Mouse (Mus musculus): ENCODE measurements around the gene Rgs12. TPM values are rescaled to one million over a fixed set of nuclear protein-coding genes. Genes with fewer than 3 reads are reported as not detected.

Gene Rgs12
- polyA plus RNA-seq, 1 experiment, result 6.1 TPM

- no peak for TF ChIP-seq POLR2A (IDR thresholded peaks at IDR 0.05; ENCODE audit: low read depth, low read length)
- no peak for TF ChIP-seq CTCF (IDR thresholded peaks at IDR 0.05; ENCODE audit: extremely low read depth, insufficient read length, insufficient replicate concordance, low read depth, low read length)
- Histone ChIP-seq H3K27ac (ENCODE audit: insufficient read depth, low read depth, low read length) (no peak within 1 kb of the TSS), H3K4me1 (ENCODE audit: control insufficient read depth, insufficient read depth, insufficient read length, low read length) (peaks cover 15% of the 10 kb centered on the region), H3K27me3 (ENCODE audit: control insufficient read depth, insufficient read depth, low read length) (0 out of 2 replicates have a peak, but pooled peaks cover 3% of the 10 kb centered on the region), H3K36me3 (ENCODE audit: control insufficient read depth, insufficient read depth, low read length) (no peaks in the 10 kb centered on the region), H3K4me3 (ENCODE audit: low read depth, low read length) (peak within 1 kb of the TSS; percentile 61)
- under 1% methylated on average over 73 of the region's 74 CpGs for WGBS
These were observed 107.6 kb downstream of the Rgs12 start, which contains the start of gene Dok7 for GRCm38 (mm10) chr5:35056604-35057432. Gene Dok7, plus strand, starts transcription at chr5:35056766.

- H3K4me3 ChIP-seq (ENCODE audit: low read depth, low read length), result peak overlapping the region; percentile 61; the same call in 1 of the 2 replicates
- H3K27ac ChIP-seq (ENCODE audit: insufficient read depth, low read depth, low read length), result no peak overlapping the region
- 9% methylated on average over 4 of the region's 4 CpGs for WGBS
- H3K27me3 ChIP-seq (ENCODE audit: control insufficient read depth, insufficient read depth, low read length), result 0 out of 2 replicates have a peak, but pooled peaks cover 3% of the 10 kb centered on the region
- H3K4me1 ChIP-seq (ENCODE audit: control insufficient read depth, insufficient read depth, insufficient read length, low read length), result peaks cover 15% of the 10 kb centered on the region
- TF ChIP-seq POLR2A (IDR thresholded peaks at IDR 0.05; ENCODE audit: low read depth, low read length), result no peak
- TF ChIP-seq CTCF (IDR thresholded peaks at IDR 0.05; ENCODE audit: extremely low read depth, insufficient read length, insufficient replicate concordance, low read depth, low read length), result no peak
- no peaks in the 10 kb centered on the region for H3K36me3 ChIP-seq (ENCODE audit: control insufficient read depth, insufficient read depth, low read length)
These were observed 108.3 kb downstream of the Rgs12 start for GRCm38 (mm10) chr5:35057582-35057981.

- peaks cover 15% of the 10 kb centered on the region for H3K4me1 ChIP-seq (ENCODE audit: control insufficient read depth, insufficient read depth, insufficient read length, low read length)
- WGBS, result 38% methylated on average over 1 of the region's 1 CpGs
- no peak overlapping the region for H3K27ac ChIP-seq (ENCODE audit: insufficient read depth, low read depth, low read length)
These were observed 109.0 kb downstream of the Rgs12 start for GRCm38 (mm10) chr5:35058216-35058615.

GRCm38 (mm10) chr5:35060098-35060497 lies 110.9 kb downstream of the Rgs12 start:
- WGBS, result 75% methylated on average over 3 of the region's 3 CpGs
- Histone ChIP-seq H3K4me3 (ENCODE audit: low read depth, low read length) (no peak overlapping the region), H3K36me3 (ENCODE audit: control insufficient read depth, insufficient read depth, low read length) (no peaks in the 10 kb centered on the region), H3K27ac (ENCODE audit: insufficient read depth, low read depth, low read length) (no peak overlapping the region), H3K4me1 (ENCODE audit: control insufficient read depth, insufficient read depth, insufficient read length, low read length) (peaks cover 6% of the 10 kb centered on the region), H3K27me3 (ENCODE audit: control insufficient read depth, insufficient read depth, low read length) (0 out of 2 replicates have a peak, but pooled peaks cover 3% of the 10 kb centered on the region)
- TF ChIP-seq POLR2A (IDR thresholded peaks at IDR 0.05; ENCODE audit: low read depth, low read length) (no peak), CTCF (IDR thresholded peaks at IDR 0.05; ENCODE audit: extremely low read depth, insufficient read length, insufficient replicate concordance, low read depth, low read length) (no peak)

More at GRCm38 (mm10) chr5:35058216-35058615, 109.0 kb downstream of the Rgs12 start:
- Histone ChIP-seq H3K4me3 (ENCODE audit: low read depth, low read length) (no peak overlapping the region), H3K27me3 (ENCODE audit: control insufficient read depth, insufficient read depth, low read length) (0 out of 2 replicates have a peak, but pooled peaks cover 3% of the 10 kb centered on the region), H3K36me3 (ENCODE audit: control insufficient read depth, insufficient read depth, low read length) (no peaks in the 10 kb centered on the region)
- TF ChIP-seq CTCF (IDR thresholded peaks at IDR 0.05; ENCODE audit: extremely low read depth, insufficient read length, insufficient replicate concordance, low read depth, low read length) (no peak), POLR2A (IDR thresholded peaks at IDR 0.05; ENCODE audit: low read depth, low read length) (no peak)

- Histone ChIP-seq H3K27me3 (ENCODE audit: control insufficient read depth, insufficient read depth, low read length) (no peaks in the 10 kb centered on the region), H3K4me3 (ENCODE audit: low read depth, low read length) (no peak overlapping the region), H3K36me3 (ENCODE audit: control insufficient read depth, insufficient read depth, low read length) (no peaks in the 10 kb centered on the region), H3K4me1 (ENCODE audit: control insufficient read depth, insufficient read depth, insufficient read length, low read length) (no peaks in the 10 kb centered on the region), H3K27ac (ENCODE audit: insufficient read depth, low read depth, low read length) (no peak overlapping the region)
- TF ChIP-seq POLR2A (IDR thresholded peaks at IDR 0.05; ENCODE audit: low read depth, low read length) (no peak), CTCF (IDR thresholded peaks at IDR 0.05; ENCODE audit: extremely low read depth, insufficient read length, insufficient replicate concordance, low read depth, low read length) (no peak)
- 95% methylated on average over 2 of the region's 2 CpGs for WGBS
These were observed 120.6 kb downstream of the Rgs12 start for GRCm38 (mm10) chr5:35069841-35070240.

GRCm38 (mm10) chr5:35070314-35070713 lies 121.1 kb downstream of the Rgs12 start:
- Histone ChIP-seq H3K27me3 (ENCODE audit: control insufficient read depth, insufficient read depth, low read length) (no peaks in the 10 kb centered on the region), H3K4me3 (ENCODE audit: low read depth, low read length) (no peak overlapping the region), H3K36me3 (ENCODE audit: control insufficient read depth, insufficient read depth, low read length) (no peaks in the 10 kb centered on the region), H3K27ac (ENCODE audit: insufficient read depth, low read depth, low read length) (no peak overlapping the region), H3K4me1 (ENCODE audit: control insufficient read depth, insufficient read depth, insufficient read length, low read length) (no peaks in the 10 kb centered on the region)
- TF ChIP-seq POLR2A (IDR thresholded peaks at IDR 0.05; ENCODE audit: low read depth, low read length) (no peak), CTCF (IDR thresholded peaks at IDR 0.05; ENCODE audit: extremely low read depth, insufficient read length, insufficient replicate concordance, low read depth, low read length) (no peak)
- WGBS, result 87% methylated on average over 8 of the region's 8 CpGs

- Histone ChIP-seq H3K27ac (ENCODE audit: insufficient read depth, low read depth, low read length) (no peak overlapping the region), H3K4me3 (ENCODE audit: low read depth, low read length) (no peak overlapping the region), H3K36me3 (ENCODE audit: control insufficient read depth, insufficient read depth, low read length) (no peaks in the 10 kb centered on the region), H3K4me1 (ENCODE audit: control insufficient read depth, insufficient read depth, insufficient read length, low read length) (no peaks in the 10 kb centered on the region), H3K27me3 (ENCODE audit: control insufficient read depth, insufficient read depth, low read length) (no peaks in the 10 kb centered on the region)
- 34% methylated on average over 7 of the region's 7 CpGs for WGBS
- TF ChIP-seq POLR2A (IDR thresholded peaks at IDR 0.05; ENCODE audit: low read depth, low read length) (no peak), CTCF (IDR thresholded peaks at IDR 0.05; ENCODE audit: extremely low read depth, insufficient read length, insufficient replicate concordance, low read depth, low read length) (no peak)
These were observed 121.7 kb downstream of the Rgs12 start for GRCm38 (mm10) chr5:35070953-35071352.
